Mouse (Mus musculus): Measurements from ENCODE around the gene Armh1.
"Not testable (repeated sequence)": the region's sequence is repeated elsewhere in the genome, so short reads cannot be mapped to it uniquely, and the experiment has no call there.

The Armh1 gene

GRCm38 (mm10) chr4:117267284-117267683 lies 15.4 kb upstream of the Armh1 start:
- peak; percentile 84 for DNase-seq

GRCm38 (mm10) chr4:117262987-117263386 lies 11.1 kb upstream of the Armh1 start:
- DNase-seq: no peak

- DNase-seq: no peak
These were observed 10.4 kb upstream of the Armh1 start for GRCm38 (mm10) chr4:117262101-117262913.

GRCm38 (mm10) chr4:117261222-117261621 lies 9.3 kb upstream of the Armh1 start:
- DNase-seq: no peak

GRCm38 (mm10) chr4:117259909-117260308 lies 8.0 kb upstream of the Armh1 start:
- not testable (repeated sequence) for DNase-seq

- DNase-seq: peak; percentile 49
These were observed 2.7 kb upstream of the Armh1 start for GRCm38 (mm10) chr4:117254672-117255071.

GRCm38 (mm10) chr4:117254017-117254627 lies 2.2 kb upstream of the Armh1 start:
- no peak for DNase-seq

GRCm38 (mm10) chr4:117253218-117254016 lies 1.5 kb upstream of the Armh1 start:
- no peak for DNase-seq

- peak; percentile 67 for DNase-seq
These were observed 830 bp upstream of the Armh1 start for GRCm38 (mm10) chr4:117252755-117253154.

- peak; percentile 59 for DNase-seq
These were observed 426 bp upstream of the Armh1 start for GRCm38 (mm10) chr4:117252351-117252750.

GRCm38 (mm10) chr4:117250982-117251381 lies 943 bp downstream of the Armh1 start:
- DNase-seq: no peak

- peak; percentile 48 for DNase-seq
These were observed 11.1 kb downstream of the Armh1 start for GRCm38 (mm10) chr4:117240867-117241266.

GRCm38 (mm10) chr4:117239153-117239552 lies 12.8 kb downstream of the Armh1 start:
- peak; percentile 49 for DNase-seq

GRCm38 (mm10) chr4:117235822-117236221 lies 16.1 kb downstream of the Armh1 start:
- no peak for DNase-seq

- DNase-seq: no peak
These were observed 17.7 kb downstream of the Armh1 start for GRCm38 (mm10) chr4:117234166-117234741.

GRCm38 (mm10) chr4:117231208-117231607 lies 20.7 kb downstream of the Armh1 start:
- no peak for DNase-seq

GRCm38 (mm10) chr4:117230331-117230730 lies 21.6 kb downstream of the Armh1 start:
- DNase-seq: no peak

GRCm38 (mm10) chr4:117229590-117229989 lies 22.3 kb downstream of the Armh1 start:
- no peak for DNase-seq

- no peak for DNase-seq
These were observed 26.7 kb downstream of the Armh1 start for GRCm38 (mm10) chr4:117225250-117225649.

- no peak for DNase-seq
These were observed 27.8 kb downstream of the Armh1 start for GRCm38 (mm10) chr4:117224122-117224521.

- DNase-seq: no peak
These were observed 28.9 kb downstream of the Armh1 start for GRCm38 (mm10) chr4:117223001-117223400.

- no peak for DNase-seq
These were observed 30.1 kb downstream of the Armh1 start for GRCm38 (mm10) chr4:117221836-117222235.

Data from kidney, adult 9 months (tissue).